Mouse (Mus musculus): ENCODE data around the gene Spns3.
"Not testable (repeated sequence)": the region's sequence is repeated elsewhere in the genome, so short reads cannot be mapped to it uniquely, and the experiment has no call there.

Spns3 gene

DNA sequence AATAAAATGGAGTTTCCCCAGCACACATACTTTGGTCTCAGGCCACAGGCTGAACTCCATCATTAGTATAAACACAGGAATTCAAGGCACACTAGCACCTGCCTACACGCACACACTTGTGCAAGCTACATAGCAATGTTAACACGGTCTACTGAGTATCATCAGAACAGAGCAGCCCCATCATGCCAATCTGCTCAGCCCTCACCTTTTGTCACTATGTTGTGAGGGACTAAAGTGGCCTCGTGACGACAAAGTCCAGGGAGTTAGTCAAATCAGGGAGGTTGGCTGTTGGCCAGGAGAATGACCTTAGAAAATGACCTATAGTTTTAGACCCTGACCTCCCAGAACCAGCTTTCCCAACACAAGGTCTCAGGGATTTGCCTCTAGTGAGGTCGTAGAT, 7.8 kb upstream of the Spns3 start:
- no peak for DNase-seq (ENCODE audit: low spot score in 2 of 2)

DNA sequence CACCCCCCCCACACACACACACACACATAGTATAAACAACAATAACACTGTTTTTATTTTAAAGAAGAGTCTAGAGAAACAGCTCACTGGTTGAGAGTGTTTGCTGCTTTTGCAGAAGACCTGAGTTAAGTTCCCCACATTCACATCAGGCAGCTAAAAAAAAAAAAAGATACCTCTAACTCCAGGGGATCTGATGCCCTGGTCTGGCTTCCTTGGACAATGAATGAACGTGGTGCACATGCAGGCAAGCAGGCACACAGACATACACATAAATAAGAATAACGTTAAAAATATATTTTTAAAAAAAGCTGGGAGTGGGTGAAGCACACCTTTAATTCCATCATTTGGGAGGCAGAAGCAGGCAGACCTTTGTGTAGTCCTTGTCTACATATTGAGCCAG, 6.6 kb upstream of the Spns3 start:
- no peak for DNase-seq (ENCODE audit: low spot score in 2 of 2)

DNA sequence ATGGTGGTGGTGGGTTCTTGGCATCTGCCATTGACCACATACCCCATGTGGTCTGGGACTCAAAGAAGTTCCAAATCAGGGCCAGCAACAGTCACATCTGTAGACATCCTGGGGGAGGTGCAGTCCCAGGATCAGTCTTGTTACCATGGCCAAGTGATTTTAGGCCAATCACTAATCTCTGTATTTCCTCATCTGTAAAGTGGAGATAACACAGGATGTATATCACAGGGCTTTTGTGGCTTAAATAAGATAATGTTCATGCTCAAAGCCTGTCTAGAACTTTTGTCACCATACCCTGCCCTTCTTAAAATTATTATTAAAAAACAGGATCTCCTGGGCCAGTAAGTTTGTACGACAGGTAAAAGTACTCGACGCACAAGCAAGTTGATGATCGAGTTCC, 6.2 kb upstream of the Spns3 start:
- DNase-seq (ENCODE audit: low spot score in 2 of 2) = no peak

DNA sequence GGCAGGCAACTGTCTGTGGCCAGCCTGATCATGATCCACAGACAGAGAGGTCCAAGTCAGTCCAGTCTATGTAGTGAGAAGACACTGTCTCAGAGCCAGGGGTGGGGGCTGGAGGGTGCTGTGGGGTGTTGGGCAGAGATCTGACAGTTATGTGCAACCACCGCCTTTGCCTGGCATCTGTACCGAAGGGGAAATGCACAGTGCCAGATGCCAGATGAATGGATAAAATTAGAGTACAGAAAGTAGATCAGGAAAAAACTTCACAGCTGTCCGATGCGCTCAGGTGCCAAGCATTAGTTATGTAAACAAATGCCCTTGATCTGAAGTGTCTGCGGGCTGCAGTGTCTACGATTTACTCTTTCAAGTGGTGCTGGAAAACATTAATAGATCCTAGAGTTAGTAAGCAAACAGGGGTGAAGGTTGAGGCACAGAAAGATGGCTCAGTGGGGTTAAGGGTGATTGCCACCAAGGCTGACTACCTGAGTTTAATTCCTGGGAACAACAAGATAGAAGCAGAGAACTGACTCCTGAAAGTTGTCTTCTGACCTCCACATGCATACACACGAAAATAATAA, 1.3 kb upstream of the Spns3 start:
- no peak for DNase-seq (ENCODE audit: low spot score in 2 of 2)

DNA sequence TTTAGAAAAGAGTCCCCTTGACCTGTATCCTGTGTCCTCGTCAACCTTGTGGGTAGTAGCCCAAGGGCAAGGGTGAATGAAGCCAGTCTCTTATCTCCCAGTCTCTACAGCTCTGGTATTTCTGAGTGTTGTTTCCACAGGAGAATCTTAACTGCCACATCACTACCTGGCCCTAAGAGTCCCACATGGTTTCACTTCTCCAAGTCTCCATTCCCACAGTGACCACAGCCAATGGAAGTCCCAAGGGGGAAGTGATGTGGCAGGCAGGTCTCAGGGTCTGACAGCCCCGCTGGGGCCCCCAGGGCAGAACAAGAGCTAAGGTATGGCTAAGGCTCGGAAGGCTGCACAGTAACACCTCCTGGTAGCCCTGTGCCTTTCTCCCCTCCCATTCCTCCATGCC, 3.1 kb downstream of the Spns3 start:
- DNase-seq (ENCODE audit: low spot score in 2 of 2) = no peak

DNA sequence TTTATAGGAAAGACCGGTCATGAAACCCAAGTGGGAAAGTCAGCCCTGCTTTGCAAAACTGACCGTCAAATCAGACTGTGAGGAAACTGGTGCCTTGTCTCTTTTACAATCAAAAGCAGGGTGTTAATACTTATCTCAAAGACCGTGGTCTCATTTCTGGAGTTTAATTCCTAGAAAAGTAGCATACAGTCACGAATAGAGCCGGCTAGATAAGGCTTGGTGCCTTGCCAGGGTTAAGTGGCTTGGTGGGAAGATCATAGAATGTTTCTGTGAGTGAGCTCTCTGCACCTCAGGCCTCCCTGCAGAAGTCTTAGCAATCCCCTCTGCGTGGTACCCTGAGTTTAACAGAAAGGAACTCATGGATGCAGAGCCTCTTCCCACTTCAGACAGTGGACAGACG, 5.6 kb downstream of the Spns3 start:
- DNase-seq (ENCODE audit: low spot score in 2 of 2) = no peak

DNA sequence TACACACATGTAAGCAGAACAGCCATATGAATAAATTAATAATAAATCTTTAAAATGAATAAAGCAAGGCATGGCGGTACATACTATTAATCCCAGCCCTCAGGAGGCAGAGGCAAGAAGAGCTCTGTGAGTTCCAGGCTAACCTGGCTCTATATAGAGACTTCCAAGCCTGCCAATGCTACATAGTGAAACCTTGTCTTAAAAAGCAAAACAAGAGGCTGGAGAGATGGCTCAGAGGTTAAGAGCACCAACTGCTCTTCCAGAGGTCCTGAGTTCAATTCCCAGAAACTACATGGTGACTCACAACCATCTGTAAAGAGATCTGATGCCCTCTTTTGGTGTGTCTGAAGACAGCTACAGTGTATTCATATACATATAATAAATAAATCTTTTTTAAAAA, 6.6 kb downstream of the Spns3 start:
- DNase-seq (ENCODE audit: low spot score in 2 of 2) = not testable (repeated sequence)

DNA sequence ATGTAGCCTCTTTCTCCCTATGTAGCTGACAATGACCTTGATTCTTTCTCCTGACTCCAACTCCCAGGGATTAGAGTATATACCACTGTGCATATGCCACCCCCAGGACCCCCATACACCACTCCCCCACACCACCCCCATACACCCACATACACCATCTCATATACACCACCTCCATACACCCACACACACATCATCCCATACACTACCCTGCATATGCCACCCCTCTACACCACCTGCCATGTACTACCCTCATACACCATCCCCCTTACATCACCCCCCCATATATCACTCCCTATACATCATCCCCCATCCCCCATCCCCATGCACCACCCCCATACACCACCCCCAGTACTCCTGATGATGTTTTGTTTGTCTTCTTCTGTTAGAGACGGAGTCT, 7.7 kb downstream of the Spns3 start:
- no peak for DNase-seq (ENCODE audit: low spot score in 2 of 2)

DNA sequence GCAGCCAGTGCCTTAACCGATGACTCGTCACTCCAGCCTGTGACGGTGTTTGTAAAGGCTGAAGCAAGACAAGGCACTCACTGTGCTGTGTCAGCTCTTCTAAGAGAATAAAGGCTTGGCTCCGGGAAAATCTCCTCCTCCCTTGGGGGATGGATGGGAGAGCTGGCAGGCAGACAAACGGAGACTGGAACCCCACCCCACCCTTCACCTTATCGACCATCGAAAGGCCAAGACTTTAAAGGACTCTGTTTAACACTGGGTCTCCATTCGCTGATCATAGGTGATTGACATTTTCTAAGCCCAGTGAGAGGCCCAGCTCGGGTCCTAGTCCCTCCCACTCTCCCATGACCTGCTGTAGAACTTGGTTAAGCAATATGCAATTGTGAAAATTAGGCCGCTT, 8.4 kb downstream of the Spns3 start:
- no peak for DNase-seq (ENCODE audit: low spot score in 2 of 2)

DNA sequence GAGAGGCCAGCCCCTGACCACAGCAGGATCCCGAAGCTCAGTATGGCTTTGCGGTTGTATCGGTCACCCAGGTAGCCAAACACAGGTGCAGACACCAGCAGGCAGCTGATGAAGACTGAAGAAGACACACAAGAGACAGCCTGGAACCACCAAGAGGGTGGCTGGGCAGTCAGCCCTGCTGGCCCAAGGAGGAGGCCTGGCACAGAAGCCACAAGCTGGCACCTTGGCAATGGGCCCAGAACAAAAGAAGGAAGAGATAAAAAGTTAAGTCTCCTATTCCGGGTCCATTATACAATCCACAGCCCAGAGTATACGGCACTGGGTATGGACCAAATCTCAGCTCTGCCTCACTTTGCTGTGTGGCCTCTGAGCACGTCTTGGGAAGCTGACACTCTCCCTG, 9.9 kb downstream of the Spns3 start:
- DNase-seq (ENCODE audit: low spot score in 2 of 2) = no peak

DNA sequence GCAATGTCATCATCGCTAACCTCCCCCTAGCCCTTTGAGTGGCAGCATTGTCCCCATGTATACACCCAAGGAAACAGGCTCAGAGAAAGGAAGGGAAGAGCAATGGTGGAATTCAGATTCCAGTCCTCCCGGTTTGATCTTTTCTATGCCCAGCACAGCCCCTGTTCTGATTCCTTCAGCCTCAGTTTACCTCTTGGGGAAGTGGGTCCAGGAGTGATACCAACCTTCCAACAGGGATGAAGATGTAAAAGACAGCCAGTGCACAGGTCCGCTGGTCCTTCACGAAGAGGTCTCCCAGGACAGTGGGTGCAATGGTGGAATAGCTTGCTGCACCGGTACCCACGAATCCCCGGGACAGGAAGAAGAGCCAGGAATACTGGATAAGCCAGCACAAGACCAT, 11.5 kb downstream of the Spns3 start:
- DNase-seq (ENCODE audit: low spot score in 2 of 2) = no peak

DNA sequence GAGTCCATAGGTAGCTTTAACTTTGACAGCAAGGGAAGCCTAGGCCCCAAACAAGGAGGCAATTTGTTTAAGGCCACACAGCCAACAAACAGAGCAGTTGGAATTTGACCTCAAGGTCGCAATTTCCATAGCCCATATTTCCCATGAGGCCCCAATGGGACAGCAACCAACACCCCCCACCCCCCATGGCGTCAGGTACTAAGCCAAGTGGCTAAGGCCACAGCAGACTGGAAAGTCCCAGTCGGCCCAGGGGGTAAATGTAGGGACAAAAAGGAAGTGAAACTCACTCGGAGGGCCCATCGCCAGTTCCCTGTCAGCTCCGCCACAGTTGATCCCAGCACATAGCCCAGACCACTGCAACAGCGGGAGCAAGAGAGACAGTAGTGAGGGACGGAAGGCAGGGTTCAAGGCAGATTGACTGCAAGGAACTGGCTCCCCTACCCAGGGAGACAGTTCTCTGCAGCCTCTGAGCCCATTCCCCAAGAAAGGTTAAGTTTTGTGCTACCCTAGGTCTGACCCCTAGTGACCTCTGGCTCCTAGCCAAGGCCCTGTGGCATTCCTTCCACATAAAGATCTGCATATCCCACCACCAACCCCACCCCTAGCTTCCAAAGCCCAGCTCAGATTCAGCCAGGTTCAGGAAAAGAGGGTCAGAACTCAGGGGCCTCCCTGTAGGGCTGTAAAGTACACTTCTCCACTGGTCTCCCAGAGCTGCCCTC, 12.1 kb downstream of the Spns3 start:
- no peak for DNase-seq (ENCODE audit: low spot score in 2 of 2)

DNA sequence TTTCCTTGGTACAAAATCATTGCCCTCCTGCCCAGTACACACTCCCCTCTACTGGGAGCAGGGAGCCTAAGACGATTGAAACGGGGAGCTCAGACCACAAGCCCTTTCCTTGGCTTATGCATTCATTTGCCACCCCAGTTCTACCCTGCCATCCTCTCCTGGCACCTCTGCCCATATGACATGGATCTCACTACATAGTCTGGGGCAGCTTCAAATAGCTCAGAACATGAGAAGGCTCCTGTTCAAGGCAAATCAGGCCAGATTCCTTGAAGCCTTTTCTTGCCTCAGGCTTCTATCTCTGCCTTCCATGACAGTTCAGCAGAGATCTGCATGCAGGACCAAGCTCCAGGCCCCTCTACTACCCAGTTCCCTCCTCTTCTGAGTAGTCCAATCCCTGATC, 12.8 kb downstream of the Spns3 start:
- DNase-seq (ENCODE audit: low spot score in 2 of 2) = no peak

DNA sequence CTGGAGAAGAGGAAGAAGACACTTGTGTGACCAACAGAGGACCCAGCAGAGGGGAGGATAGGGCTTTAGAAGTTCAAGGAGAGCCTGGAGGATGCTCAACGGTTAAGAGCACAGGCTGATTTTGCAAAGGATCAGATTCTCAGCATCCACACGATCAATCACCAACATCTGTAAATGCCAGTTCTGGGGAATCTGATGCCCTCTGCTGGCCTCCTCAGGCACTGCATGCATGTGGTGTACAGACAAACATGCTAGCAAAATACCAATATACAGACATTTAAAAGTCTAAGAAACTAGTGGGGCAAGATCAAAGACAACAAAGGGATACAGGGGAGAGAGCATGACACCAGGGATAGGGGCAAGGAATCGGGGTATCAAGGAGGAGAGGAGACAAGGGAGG, 14.8 kb downstream of the Spns3 start:
- no peak for DNase-seq (ENCODE audit: low spot score in 2 of 2)

DNA sequence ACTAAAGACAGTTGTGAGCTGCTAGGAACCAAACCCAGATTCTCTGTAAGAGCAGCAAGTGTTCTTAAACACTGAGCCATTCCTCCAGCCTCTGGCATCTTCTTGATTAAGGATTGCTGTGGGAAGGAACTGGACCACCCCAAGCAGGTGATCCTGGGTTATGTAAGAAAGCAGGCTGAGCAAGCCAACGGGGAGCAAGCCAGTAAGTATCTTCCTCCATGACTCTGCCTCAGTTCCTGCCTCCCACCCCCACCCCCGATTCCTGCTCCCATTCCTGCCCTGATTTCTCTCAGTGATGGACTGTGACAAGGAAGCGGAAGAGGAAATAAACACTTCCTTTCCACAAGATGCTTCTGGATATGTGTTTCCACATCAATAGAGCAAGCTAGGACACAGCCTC, 17.4 kb downstream of the Spns3 start:
- no peak for DNase-seq (ENCODE audit: low spot score in 2 of 2)

DNA sequence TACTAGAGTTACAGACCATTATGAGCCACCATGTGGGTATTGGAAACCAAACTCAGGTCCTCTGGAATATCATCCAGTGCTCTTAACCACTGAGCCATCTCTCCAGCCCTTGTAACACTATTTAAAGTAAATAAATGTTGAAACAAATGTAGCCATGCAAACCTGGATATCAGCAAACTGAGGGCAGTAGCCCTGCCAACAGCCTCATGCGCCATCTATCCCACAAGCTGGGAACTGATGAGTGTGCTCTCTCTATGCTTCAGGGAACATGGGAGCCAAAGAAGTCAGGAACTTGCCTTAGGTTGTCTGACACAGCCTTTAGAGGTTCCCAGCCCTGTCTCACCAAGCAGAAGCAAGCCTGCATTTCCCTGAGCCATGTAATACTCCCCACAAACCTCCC, 18.7 kb downstream of the Spns3 start:
- DNase-seq (ENCODE audit: low spot score in 2 of 2) = no peak

DNA sequence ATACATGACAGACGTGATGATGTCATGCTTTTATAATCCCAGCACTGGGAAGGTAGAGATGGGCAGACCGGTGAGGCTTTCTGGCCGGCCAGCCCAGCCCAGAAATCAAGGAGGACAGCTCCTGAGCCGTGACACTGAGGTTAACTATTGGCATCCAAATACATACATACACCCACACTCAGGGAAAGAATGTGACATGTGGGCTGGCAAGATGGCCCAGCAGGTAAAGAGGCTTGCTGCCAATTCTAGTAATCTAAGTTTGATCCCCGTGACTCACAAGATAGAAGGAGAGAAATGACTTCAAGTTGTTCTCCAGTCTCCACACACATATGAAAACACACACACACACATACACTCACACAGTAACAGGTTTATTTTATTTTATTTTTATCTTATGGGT, 19.2 kb downstream of the Spns3 start:
- DNase-seq (ENCODE audit: low spot score in 2 of 2) = no peak

DNA sequence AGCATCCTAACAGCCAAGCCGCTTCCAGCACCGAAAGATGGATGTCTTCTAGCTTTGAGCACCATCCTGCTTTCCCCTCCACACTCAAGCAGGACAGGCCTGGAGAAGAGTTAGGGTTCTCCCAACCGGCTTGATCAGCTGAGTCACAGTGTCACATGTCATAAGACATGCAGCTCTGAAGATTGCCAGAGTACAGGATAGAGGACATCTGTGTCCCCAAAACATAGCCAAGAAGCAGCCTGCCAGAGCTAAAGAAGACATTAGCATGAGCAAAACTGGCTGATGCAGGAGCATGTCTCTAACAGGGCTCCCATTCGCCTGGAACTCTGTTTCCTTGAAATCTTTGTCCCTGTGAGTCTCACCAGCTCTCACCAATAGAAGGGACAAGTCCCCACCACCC, 24.1 kb downstream of the Spns3 start:
- no peak for DNase-seq (ENCODE audit: low spot score in 2 of 2)

DNA sequence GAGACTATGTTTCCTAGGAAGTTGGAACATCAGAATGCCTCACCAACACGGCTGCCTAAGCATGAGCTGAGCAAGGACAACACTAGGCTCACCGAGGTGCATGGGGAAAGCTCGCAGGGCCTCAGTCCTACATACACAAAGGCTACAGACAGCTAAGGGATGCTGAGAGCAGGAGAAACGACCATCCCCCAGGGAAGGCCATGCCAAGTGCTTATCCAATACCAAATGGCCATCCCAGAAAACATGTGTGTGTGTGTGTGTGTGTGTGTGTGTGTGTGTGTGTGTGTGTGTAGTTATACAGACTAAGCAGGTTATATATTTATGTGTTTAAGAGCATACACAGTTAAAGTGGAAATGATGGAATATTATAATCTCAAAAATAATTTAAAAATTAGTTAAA, 26.6 kb downstream of the Spns3 start:
- DNase-seq (ENCODE audit: low spot score in 2 of 2) = no peak

DNA sequence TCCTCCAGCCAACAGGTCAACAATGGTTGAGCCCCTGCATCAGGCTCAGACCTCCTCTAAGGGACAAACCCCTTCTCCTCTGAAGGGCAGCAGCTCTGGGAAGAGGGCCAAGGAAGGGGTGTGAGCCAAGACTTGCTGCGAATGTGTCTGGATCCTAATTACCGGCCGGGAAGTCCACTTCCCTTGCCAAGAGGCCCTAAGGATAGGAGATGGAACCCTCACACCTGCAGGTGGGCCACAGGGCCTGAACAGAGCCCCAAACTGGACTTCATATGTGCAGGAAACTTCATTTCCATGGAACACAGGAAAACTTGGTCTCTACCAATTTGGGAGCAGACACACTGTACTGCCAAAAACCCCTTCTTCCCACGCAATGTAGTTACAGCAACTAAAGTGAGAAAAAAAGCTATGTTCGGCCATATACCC, 27.7 kb downstream of the Spns3 start:
- no peak for DNase-seq (ENCODE audit: low spot score in 2 of 2)

DNA sequence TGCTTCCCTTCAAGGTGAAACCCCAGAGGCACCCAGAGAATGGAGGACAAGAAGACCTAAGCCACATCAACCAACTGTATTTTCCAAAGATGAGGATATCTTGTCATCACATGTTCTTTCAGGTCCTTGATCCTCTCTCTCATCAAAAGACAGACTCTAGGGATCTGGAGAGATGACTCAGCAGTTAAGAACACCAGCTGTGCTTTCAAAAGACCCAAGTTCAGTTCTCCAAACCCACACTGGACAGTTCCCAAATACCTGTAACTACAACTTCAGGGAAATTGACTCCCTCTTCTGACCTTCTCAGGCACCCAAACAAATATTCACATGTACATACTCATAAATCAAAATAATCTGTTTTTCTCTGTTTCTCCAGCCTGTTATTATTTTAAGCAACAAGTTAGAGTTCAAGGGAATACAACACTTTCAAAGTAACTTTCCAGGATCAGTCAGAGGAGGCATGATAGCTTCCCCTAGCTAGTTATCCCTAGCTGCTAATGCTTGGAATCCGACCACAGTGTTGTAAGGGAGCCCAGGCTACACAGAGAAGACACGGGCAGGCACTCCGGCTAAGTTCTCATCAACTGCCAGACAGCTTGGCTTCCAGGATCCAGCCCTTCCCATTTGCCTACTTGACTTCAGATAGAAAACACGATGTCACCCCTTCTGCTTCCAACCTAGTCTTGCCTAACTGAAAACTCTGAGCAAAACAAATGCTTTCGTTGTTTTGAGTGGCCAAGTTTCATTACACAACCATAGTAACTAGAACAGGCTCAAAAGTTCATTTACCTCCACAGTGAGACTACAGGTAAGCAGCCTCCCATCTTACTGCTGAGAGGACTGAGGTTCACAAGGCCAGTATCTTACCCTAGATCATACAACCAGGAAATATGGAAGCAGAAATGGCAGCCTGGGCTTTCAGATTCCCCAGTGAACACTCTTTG, 28.4 kb downstream of the Spns3 start:
- peak in 1 of 2 experiments; percentile 29 for DNase-seq (ENCODE audit: low spot score in 2 of 2)

DNA sequence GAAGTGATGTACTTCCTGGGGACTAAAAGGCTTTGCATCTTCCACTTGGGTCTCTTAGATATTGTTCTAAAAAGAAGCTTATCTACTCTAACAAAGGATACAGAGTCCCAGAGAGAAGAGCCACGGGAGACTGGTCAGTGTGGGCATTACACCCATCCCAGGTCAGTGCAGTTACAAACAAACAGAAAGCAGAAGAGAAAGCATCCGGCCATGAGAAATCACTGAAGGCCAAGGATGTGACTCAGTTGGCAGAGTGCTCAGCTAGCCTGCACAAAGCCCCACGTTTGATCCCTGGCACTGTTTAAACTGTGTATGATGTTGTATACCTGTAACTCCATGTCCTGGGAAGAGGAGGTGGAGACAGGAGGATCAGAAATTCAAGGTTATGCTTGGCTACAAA, 30.4 kb downstream of the Spns3 start:
- no peak for DNase-seq (ENCODE audit: low spot score in 2 of 2)

DNA sequence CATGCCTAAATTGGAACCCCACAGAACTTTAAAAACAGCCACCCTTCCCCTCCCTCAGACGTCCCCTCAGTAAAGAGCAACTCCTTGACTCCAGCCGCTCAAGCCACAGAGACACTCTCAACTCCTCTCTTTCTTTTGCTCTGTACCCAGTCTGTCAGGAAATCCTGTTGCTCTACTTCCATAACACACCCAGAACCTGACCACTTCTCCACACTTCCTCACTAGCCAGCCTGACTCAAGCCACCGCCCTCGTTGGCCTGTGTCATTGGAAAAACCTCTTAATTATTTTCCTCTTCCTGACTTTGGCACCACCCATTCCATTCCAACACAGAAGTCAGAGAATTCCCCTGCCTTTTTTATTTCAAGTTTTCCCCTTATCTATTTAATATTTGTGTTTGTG, 31.1 kb downstream of the Spns3 start:
- no peak for DNase-seq (ENCODE audit: low spot score in 2 of 2)
